Mouse (Mus musculus): ENCODE data around the gene Sstr2.

Gene Sstr2

GRCm38 (mm10) chr11:113621001-113621400 is 1.9 kb downstream of the Sstr2 start:
- 42% methylated on average over 2 of the region's 2 CpGs for WGBS

- WGBS = 79% methylated on average over 4 of the region's 4 CpGs
Observed at GRCm38 (mm10) chr11:113622028-113622427, 2.9 kb downstream of the Sstr2 start.

GRCm38 (mm10) chr11:113625437-113625836 is 6.3 kb downstream of the Sstr2 start:
- 94% methylated on average over 18 of the region's 18 CpGs for WGBS

- 43% methylated on average over 4 of the region's 4 CpGs for WGBS
Observed at GRCm38 (mm10) chr11:113627785-113628184, 8.6 kb downstream of the Sstr2 start.

- WGBS = 55% methylated on average over 7 of the region's 7 CpGs
Observed at GRCm38 (mm10) chr11:113630642-113631041, 11.5 kb downstream of the Sstr2 start.

GRCm38 (mm10) chr11:113631302-113631701 is 12.2 kb downstream of the Sstr2 start:
- WGBS = 70% methylated on average over 8 of the region's 8 CpGs

GRCm38 (mm10) chr11:113631862-113632261 is 12.7 kb downstream of the Sstr2 start:
- WGBS = 85% methylated on average over 8 of the region's 8 CpGs

GRCm38 (mm10) chr11:113632303-113632702 is 13.2 kb downstream of the Sstr2 start:
- WGBS = 92% methylated on average over 7 of the region's 7 CpGs

- WGBS = 96% methylated on average over 5 of the region's 5 CpGs
Observed at GRCm38 (mm10) chr11:113633398-113633797, 14.3 kb downstream of the Sstr2 start.

GRCm38 (mm10) chr11:113634699-113635121 is 15.6 kb downstream of the Sstr2 start:
- 70% methylated on average over 10 of the region's 10 CpGs for WGBS

- WGBS = 90% methylated on average over 12 of the region's 12 CpGs
Observed at GRCm38 (mm10) chr11:113638680-113639079, 19.5 kb downstream of the Sstr2 start.

GRCm38 (mm10) chr11:113645181-113645580 is 26.0 kb downstream of the Sstr2 start:
- WGBS = 94% methylated on average over 3 of the region's 3 CpGs

- 3% methylated on average over 15 of the region's 15 CpGs for WGBS
Observed at GRCm38 (mm10) chr11:113648152-113648551, 29.0 kb downstream of the Sstr2 start.

- WGBS = 37% methylated on average over 26 of the region's 26 CpGs
Observed at GRCm38 (mm10) chr11:113648690-113649352, 29.7 kb downstream of the Sstr2 start, which contains the start of gene Cog1. Gene Cog1 (plus strand): TSS chr11:113649169.

- under 1% methylated on average over 81 of the region's 91 CpGs for WGBS
Observed at GRCm38 (mm10) chr11:113649353-113650210, 30.4 kb downstream of the Sstr2 start, which contains the start of gene Slc39a11. Gene Slc39a11 (minus strand): TSS chr11:113650079.

- 68% methylated on average over 22 of the region's 22 CpGs for WGBS
Observed at GRCm38 (mm10) chr11:113651206-113651906, 32.2 kb downstream of the Sstr2 start.

GRCm38 (mm10) chr11:113651907-113652273 is 32.7 kb downstream of the Sstr2 start:
- WGBS = 45% methylated on average over 8 of the region's 8 CpGs

GRCm38 (mm10) chr11:113652516-113652915 is 33.4 kb downstream of the Sstr2 start:
- 90% methylated on average over 6 of the region's 6 CpGs for WGBS

GRCm38 (mm10) chr11:113654105-113654504 is 35.0 kb downstream of the Sstr2 start:
- 78% methylated on average over 15 of the region's 15 CpGs for WGBS

- 56% methylated on average over 18 of the region's 18 CpGs for WGBS
Observed at GRCm38 (mm10) chr11:113654561-113655270, 35.6 kb downstream of the Sstr2 start.

GRCm38 (mm10) chr11:113656511-113656932 is 37.4 kb downstream of the Sstr2 start:
- WGBS = 55% methylated on average over 8 of the region's 8 CpGs

Data from cerebral cortex, adult 2 months (tissue).